Mouse (Mus musculus): ENCODE results near the gene Zfp968.
"Not testable (repeated sequence)": the region's sequence is repeated elsewhere in the genome, so short reads cannot be mapped to it uniquely, and the experiment has no call there.

Zfp968 gene

GRCm38 (mm10) chr2:175372136-175372535 is at the start of gene Zfp968:
Zfp968 (plus strand) TSS chr2:175372436.
- in situ Hi-C loops (cut with MboI; ENCODE audit: low sequenced_read_pairs), result not testable (repeated sequence)

DNA sequence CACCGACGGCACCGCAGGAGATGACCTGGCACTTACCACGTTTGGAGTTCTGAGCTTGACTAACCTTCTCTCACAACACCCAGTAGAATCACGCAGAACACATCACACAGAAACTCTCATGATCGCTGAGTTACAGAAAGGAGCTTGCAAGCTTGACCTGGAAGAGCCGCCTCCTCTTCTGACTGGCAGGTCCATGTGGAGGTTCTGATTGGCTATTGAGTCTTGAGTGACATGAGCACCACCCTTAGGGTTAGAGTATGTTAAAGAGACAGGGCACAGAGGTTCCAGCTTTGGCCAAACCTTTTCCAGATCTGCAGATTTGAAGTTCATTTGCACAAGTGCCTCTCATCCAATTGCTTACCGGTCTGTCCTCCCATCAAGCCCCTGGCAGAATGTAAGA is 34.1 kb upstream of the Zfp968 start, which contains the start of gene Gm4631:
TSS of gene Gm4631 (minus strand) at position 101 of the 400 bp plus-strand sequence.
- in situ Hi-C loops (cut with MboI; ENCODE audit: low sequenced_read_pairs), result not testable (repeated sequence)
